Mouse (Mus musculus): ENCODE results near the gene Stat5b.

GRCm38 (mm10) chr11:100865618-100866017, 15.1 kb upstream of the Stat5b start:
- TF ChIP-seq CTCF (IDR thresholded peaks at IDR 0.05; ENCODE audit: control insufficient read depth, insufficient read depth, low read length) (no peak), POLR2A (IDR thresholded peaks at IDR 0.05; ENCODE audit: borderline replicate concordance, control insufficient read depth, low read depth, low read length) (no peak)
